Mouse (Mus musculus): Measurements from ENCODE around the gene Mamdc4. TPM values are rescaled to one million over a fixed set of nuclear protein-coding genes. Genes with fewer than 3 reads are reported as not detected.

The Mamdc4 gene
- 1 to 10 TPM; 2.3 to 2.5 TPM for total RNA-seq (2021)
- long read RNA-seq, experiment 1, partial matches to known transcripts = 1 of 2 reads
- long read RNA-seq, experiment 1, other reads (novel, unspliced or antisense) = 1 of 2 reads
- long read RNA-seq, experiment 2 = 0 reads

GRCm38 (mm10) chr2:25574579-25575431, at the start of gene Mamdc4, which contains the start of gene Phpt1:
Gene Mamdc4, minus strand, starts transcription at chr2:25574845.
Gene Phpt1, minus strand, starts transcription at chr2:25575224.
- peak; percentile 81 to 93 for DNase-seq (ENCODE audit: low spot score in 2 of 2)

- peak; percentile 67 to 83 for DNase-seq (ENCODE audit: low spot score in 2 of 2)
Observed at GRCm38 (mm10) chr2:25621229-25622200, 46.9 kb upstream of the Mamdc4 start, which contains the start of gene Tmem141. Gene Tmem141, minus strand, starts transcription at chr2:25622005.

DNA sequence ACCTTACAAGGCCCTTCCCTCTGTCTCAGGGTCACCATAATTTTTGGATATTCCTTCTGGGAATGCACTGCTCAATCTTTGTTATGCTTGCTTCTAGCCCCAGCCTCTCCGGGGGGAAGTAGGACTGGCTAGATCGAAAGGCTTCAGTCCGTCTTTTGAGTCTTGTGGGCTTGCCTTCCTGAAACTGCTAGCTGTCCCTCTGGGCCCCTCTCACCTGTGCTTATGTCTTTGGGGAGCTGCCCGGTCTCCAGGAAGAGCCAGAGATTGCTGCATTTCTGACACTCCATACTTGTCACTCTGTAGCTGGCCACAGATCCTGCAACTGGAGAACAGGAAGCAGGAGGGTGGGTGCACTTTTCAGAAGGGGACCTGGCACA, 46.2 kb upstream of the Mamdc4 start:
- no peak for DNase-seq (ENCODE audit: low spot score in 2 of 2)

DNA sequence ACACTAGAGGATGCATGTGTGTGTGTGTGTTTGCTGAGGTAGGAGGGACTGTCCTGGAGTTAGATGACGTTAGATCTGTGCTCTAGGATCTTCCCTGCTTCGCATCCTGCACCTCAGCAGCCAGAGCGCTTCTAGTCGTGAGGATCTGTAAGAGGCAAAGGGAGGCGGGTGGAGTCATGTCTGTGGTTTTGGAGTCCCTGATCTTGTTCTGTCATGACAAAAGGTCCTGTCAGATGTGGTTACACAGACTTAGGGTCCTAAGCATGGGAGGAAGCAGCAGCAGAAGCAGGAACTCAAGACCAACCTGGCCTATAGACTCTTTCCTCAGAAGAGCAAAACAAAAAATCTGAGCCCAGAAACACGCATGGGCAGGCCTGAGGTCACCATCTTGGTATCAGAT, 45.7 kb upstream of the Mamdc4 start:
- no peak for DNase-seq (ENCODE audit: low spot score in 2 of 2)

- no peak for DNase-seq (ENCODE audit: low spot score in 2 of 2)
Observed at GRCm38 (mm10) chr2:25617578-25617977, 42.9 kb upstream of the Mamdc4 start, which contains the start of gene Ccdc183. Gene Ccdc183, minus strand, starts transcription at chr2:25617678.

DNA sequence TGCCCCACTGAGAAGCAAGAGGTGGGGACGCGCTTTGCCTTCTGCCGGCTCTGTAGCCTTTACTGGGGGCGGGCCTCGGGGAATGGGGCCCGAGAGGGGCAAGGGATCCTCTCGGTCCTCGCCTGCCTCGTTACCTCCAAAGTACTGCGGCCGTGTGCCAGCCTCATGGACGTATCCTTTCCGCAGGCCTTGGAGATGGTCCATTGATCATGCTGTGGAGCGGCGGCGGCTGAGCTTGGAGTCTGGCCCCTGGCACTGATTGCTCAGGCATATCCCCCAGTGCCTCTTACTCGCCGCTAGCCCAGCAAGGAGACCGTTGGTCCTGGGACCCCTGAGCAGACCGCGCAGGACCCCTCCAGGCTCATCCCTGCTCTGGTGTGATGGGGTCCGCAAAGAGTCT, 41.8 kb upstream of the Mamdc4 start:
- no peak for DNase-seq (ENCODE audit: low spot score in 2 of 2)

DNA sequence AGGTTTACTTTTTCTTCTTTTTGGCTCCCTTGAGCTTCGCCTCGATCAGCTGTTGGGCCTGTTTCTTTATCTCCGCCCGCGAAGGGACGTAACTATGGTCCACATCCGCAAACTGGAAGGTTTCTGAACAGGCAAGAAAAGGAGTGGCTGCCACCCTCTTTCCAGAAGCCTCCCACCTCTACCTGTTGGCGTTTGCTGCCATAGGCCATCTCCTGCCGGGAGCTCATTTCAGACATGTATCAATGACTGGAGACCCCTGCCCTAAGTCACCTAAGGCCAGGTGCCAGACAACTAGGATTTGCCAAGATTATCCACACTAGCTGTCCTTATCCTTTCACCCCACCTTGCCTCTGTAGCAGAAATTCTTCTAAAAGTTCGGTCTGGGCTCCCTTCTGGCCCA, 34.0 kb upstream of the Mamdc4 start:
- DNase-seq (ENCODE audit: low spot score in 2 of 2) = no peak

DNA sequence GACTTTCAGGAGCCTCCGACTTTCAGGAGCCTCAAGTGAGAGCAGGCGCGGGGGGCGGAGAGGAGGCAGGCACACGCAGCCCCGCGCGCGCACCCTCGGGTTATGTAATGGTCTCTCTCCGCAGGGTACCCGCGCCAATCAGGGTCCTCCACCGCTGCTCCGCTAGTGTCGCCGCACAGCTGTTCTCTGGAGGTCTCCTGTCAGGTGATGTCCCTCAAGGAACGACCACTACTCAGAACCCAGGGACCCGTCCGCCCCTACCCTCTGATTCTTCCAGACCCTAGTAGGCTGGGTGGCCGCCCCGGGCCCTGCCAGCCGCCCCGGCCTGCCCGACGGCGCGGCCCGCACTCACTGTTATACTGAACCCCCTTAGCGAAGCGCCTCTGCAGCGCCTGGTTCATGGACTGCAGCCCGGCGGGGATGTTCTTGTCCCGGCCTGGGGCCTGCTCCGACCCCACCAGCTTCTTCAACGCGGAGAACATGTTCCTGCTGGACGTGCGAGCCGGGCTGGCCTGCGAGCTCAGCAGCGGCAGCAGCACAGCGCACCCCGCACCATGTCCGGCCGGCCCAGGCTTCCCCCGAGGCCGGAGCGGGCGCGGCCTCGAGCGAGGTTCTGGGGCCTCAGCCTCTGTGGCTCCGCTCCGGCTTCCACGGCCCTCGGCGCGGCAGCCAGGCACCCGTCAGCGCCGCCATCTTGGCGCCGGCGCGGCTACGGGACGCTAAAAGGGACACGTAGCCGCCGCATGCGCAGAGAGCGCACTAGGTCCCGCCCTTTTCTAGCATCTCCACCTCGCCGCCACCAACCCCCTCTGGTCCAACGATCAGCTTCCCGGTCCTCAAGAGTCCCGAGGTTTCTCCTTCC, 33.3 kb upstream of the Mamdc4 start, which contains the start of gene Rabl6:
Rabl6 (minus strand) TSS at position 761 of the 862 bp plus-strand sequence.
- peak; percentile 81 to 89 for DNase-seq (ENCODE audit: low spot score in 2 of 2)

DNA sequence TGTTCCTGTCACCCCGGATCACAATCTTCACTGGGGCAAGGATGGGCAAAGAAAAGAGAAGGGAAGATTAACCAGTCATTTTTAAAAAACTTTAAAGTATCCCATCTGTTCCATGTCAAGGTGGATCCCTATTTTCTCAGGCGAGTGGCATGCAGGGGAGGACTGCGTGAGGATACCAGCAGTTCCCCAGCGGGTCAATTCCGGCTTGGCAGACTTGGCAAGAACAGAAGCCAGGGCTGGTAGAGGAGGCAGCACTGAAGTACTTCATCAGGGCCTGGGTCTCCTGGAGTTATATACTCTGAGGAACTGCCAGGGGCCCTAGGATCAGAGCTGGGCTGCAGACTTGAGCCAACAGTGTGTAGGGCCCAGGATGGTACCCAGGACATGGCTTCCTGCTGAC, 27.9 kb upstream of the Mamdc4 start:
- DNase-seq (ENCODE audit: low spot score in 2 of 2) = no peak

GRCm38 (mm10) chr2:25600037-25600436, 25.4 kb upstream of the Mamdc4 start:
- DNase-seq (ENCODE audit: low spot score in 2 of 2) = no peak

DNA sequence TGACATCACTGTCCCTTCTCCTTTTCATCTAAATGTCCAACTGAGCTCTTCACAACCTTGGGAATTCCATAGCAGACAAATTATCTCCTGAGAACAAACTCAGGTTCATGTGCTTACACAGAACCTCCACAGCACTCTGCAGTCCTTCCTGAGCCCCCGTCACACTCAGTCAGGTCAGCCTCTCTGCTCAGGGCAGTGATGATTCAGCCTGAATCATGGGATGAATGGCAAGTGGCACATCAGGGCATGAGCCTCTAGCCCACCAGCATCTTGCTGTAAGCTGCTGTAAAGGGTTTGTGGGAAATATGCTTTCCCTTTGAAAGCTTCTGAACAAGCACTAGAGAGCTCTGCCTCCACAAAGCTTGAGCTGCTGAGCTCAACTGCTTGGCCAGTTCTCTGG, 24.1 kb upstream of the Mamdc4 start:
- DNase-seq (ENCODE audit: low spot score in 2 of 2) = no peak

DNA sequence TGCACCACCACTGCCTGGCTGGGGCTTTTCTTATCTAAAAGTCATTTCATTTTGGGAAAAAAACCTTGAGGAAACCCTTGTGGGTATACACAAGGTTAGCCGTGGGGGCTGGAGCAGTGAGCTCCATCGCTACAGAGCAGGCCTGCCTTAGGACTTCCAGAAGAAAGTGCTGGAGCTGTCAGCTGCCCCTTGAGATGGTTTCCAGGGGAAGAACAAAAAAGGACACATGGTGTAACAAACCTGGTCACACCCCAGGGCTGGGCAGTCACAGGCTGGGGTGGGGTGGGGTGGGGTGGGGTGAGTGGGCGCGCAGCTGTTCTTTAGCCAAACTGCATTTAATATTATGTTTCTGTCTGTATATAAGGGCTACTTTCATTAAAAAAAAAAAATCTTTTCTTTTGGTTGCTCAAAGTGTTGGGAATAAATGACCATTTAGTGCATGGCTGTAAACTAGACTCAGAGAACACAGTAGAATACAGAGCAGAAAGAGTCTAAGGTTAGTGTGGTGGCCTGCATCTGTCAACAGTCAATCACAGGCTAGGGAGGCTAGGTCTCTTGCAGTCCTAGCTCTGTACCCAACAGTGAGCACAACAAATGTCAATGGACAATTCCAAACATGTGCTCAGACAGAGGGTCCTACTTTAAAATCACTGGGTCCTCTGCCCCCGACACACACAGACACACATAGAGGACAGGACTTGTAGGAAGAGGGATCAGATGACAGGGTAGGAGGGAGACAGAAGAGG, 22.3 kb upstream of the Mamdc4 start:
- DNase-seq (ENCODE audit: low spot score in 2 of 2) = no peak

DNA sequence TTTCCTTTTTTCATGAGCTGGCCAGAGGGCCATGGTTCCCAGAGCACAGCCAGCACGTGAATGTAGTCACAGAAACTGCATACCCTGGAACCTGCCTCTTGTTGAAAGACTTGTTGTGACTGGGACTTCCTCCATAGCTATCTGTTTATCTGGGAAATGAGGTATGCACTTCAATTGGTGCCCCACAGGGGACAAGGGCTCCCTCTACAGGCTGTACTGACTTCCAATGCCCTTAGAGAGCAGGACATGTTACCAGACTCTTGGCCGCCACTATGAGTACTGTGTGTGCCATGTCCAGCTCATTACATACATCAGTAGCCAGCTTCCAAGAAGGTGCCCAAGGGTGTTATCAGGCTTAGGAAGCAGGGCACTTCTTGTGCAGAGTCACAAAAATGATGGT, 17.2 kb upstream of the Mamdc4 start:
- no peak for DNase-seq (ENCODE audit: low spot score in 2 of 2)

GRCm38 (mm10) chr2:25588227-25588907, 13.7 kb upstream of the Mamdc4 start:
- no peak for DNase-seq (ENCODE audit: low spot score in 2 of 2)

DNA sequence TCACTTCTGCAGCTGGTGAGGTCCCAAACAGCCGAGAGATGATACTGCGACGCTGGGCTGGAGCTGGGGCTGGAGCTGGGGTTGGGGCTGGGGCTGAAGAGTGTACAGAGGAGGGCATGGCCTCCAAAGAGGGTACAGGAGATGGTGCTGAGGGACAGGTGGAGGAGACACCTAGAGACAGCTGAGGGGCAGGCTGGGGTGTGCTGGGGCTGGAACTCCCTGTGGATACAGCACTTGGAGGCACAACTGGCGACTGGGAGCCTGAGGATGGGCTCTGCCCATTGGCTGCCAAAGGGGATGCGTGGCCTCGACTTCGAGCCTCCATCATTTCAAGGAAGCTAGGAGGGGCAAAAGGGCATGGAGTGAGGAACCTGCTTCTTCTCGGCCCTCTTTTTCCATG, 12.6 kb upstream of the Mamdc4 start:
- no peak for DNase-seq (ENCODE audit: low spot score in 2 of 2)

GRCm38 (mm10) chr2:25585601-25586000, 11.0 kb upstream of the Mamdc4 start:
- DNase-seq (ENCODE audit: low spot score in 2 of 2) = peak in 1 of 2 experiments; percentile 14

- no peak for DNase-seq (ENCODE audit: low spot score in 2 of 2)
Observed at GRCm38 (mm10) chr2:25584856-25585255, 10.2 kb upstream of the Mamdc4 start.

DNA sequence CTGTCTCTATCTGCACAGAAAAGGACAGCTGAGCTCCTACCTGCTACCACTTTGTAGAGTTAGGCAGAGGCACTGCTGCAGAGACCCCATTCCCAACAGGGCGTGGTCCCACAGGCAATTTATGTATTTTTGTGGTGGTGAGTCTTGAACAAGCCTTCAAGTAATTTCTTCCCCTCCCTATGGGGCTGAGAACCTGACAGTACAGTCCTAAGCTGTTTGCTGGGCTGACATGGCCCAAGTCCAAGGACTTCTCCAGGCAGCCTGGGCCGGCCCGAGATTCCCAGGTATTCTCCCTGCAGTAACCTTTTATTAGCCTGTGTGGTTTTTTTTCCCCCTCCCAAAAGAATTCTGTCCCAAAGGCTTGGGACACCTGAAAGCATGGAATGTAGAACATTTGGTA, 9.5 kb upstream of the Mamdc4 start:
- DNase-seq (ENCODE audit: low spot score in 2 of 2) = no peak

DNA sequence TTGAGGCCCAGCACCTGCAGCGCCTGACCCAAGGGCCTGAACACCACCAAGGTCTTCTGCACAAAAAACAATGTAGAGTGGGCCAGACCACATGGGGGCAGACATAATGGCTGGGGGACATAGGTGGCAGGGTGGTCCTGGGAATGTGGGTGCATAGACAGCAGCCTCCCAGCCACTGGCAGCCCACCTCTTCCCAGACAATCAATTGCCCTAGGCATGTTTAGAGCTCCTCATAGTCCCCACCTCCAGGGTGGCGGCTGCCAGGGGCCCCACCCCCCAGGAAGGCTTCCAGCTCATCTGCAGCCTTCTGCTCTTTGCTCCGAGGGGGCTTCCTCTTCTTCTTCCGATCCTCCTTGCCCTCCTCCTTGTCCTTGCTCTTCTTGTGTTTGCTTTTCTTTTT, 8.9 kb upstream of the Mamdc4 start:
- no peak for DNase-seq (ENCODE audit: low spot score in 2 of 2)
